Mouse (Mus musculus) cerebellum, postnatal 10 days (tissue): ENCODE data around the gene Prdm16.

ENCODE experiments used
- DNase-seq, 2 experiments: peaks; one replicate each; pipeline ENCODE4 v3.0.0; 2021; ENCODE audit warnings: mixed read lengths in 2 of 2

Prdm16 gene

DNA sequence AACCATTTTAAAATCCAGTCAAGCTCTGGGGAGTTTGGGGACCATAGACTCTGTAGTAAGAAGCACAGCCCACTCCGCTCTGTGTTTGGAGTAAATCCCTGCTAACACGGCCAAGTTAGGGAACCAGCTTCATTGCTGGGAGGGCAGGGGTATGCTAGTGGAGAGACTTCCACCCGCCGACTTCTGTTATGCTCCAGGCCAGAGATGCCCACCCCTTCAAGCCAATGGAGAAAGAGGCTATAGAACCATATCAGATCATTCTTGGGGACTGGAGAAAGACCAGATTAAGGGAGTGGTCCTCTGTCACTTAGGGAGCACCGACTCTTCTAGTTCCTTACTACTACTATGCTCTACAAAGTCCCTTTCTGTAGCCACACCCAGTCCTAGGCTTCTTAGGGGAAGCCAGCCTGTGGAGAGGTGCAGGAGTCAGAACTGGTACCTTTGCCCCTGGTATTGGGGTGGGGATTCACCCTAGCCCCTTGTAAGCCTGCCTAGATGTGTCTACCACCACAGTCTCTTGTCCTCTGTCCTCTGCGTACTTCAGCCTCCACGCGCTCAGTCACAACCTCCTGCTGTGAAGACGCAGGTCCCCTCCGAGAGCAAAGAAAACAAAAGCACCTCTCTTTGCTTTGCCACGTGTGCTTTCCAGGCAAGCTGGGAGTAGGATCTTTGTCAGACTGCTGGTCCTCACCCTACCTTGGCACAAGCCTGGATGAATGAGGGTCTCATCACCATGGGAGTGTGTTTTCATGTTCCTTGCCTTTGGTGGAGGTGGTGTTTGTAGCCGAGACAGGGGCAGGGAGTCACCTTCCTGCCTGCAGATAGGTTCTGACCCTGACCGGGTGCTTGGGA, 3.1 kb upstream of the Prdm16 start:
- no peak for DNase-seq

DNA sequence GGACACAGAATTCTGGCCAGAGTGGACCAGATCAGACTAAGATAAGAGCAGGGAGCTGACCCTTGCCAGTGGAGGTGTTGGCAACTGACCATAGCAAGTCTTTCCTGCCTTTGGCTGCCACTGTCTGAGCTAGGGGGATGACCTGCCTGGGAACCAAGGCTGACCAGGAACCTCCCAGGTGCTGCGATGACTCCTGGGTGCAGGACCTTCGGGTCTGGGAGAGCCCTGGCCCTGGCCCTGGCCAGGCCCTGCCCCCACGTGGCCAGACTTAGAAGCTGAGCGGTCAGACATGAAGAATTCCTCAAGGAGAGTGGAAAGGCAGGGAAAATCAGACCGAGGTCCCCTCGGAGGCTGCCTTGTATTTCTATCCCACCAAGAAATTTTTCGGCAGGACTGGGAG, 2.5 kb upstream of the Prdm16 start:
- no peak for DNase-seq

DNA sequence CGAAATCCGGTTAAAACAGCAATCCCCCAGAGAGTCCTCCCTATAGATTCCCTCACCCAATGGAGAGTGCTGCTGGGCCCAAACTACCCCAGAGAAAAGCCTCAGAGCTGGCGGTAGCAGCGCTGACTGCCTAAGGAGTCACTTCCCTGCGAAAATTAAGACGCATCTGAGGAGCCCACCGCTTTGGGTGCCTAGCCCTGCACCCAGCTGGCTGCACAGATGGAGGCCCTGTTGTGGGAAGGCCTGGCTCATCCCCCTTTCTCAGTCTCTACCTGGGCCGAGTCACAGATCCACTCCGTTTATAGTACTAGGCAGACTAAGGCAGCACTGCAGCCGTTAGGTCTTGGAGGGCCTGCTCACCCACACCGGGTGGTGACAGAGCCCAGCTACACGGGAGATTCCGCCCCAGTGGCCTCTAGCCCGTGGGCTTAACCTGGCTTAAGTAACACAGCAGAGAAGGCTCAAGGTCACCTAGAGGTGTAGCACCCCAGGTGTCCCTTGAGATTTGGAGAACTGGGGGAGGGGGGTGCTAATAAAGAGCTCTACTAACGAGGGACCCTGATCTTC, 1.7 kb upstream of the Prdm16 start:
- DNase-seq = no peak

DNA sequence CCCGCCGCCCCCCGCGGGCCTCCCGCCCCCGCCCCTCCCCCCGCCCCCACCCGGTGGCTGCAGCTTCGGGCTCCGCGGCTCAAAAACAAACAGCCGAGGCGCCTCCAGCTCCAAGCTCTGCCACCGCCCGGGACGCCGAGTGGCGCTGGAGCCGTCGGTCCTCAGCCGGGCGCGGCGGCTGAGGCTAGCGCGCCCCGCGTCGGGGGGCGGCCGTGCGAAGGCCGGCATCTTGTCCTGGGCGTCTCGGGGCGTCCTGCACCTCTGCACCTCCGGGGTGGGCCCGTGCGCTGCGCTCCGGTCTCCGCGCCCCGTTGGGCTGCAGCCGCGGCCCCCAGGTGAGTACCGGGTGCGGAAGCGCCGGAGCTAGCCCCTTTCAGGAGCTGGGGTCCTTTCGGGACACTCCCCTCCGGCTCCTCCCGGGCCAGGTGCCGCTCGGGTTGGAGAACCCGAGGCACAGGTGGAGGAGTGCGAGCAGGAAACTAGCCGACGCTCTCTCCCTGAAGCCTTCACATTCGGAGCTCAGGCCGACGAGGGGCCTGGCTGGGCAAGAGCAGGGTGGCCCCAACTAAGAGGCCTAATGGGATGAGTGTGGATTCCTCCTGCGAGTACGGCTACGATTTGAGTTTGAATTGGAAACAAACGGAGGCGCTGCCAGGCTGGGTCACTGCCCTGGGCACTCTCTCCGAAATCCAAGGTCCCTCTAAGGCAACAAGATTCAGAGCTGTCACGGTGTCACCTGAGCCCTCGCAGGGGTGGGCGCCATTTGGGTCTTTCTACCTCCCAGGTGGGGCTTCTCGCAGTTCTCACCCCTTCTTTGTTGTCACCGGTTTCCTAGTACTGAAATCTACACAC, 1.0 kb upstream of the Prdm16 start:
- peak in 1 of 2 experiments; percentile 36 for DNase-seq

DNA sequence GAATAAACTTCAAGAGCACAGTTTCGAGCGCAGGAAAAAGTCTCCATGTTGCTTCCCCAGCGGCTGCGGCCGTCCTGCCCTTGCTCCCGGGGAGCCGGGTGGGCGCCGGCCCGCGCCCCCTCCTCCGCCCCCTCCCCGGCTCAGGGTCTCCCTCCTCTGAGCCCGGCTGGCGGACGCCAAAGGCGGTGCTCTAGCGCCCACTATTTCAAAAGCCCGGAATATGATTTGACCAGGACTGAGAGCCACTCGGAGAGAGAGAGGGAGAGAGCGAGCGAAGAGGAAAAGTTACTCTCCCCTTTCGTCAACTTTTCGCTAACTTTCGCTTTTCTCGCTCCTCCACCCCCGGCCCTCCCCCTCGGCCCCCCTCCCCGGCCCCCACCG, 630 bp downstream of the Prdm16 start:
- peak; percentile 58 to 63 for DNase-seq

DNA sequence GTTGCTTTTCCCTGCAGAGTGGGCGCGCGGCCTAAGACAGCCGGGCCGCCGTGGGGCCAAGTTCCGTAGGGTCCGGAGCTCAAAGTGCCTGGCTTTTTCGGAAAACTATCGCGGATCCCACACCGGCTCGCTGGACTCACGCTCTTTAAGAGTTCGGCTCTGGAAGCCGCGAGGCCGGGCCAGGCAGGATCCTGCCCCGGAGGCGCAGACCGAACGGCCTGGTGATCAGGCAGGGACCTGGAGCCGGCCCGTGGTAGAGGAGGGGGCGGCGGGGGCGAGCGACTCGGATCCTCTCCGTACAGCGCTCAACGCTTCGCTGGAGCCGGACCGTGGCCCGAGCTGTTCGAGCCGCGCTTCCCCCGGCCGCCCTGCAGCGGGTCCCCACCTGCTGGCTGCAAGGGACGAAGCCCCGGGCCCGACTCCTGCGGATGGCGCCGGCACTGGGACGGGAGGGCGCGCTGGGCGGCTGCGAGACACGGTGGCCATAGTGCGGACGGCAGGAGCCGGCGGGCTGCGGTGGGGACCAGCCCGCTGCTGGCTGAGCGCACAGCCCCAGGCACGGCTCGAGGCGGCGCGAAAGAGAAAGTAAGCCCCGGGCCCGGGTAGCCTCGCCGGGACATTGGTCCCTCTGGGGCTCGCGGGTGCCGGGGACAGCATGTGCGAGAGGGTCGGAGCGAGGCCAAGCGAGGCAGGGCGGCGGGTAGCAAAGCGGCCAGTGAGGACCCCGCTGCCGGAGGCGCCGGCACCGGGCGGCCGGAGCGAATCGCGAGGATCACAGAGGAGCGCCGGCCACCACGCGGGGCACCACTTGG, 1.2 kb downstream of the Prdm16 start:
- peak; percentile 55 for DNase-seq

DNA sequence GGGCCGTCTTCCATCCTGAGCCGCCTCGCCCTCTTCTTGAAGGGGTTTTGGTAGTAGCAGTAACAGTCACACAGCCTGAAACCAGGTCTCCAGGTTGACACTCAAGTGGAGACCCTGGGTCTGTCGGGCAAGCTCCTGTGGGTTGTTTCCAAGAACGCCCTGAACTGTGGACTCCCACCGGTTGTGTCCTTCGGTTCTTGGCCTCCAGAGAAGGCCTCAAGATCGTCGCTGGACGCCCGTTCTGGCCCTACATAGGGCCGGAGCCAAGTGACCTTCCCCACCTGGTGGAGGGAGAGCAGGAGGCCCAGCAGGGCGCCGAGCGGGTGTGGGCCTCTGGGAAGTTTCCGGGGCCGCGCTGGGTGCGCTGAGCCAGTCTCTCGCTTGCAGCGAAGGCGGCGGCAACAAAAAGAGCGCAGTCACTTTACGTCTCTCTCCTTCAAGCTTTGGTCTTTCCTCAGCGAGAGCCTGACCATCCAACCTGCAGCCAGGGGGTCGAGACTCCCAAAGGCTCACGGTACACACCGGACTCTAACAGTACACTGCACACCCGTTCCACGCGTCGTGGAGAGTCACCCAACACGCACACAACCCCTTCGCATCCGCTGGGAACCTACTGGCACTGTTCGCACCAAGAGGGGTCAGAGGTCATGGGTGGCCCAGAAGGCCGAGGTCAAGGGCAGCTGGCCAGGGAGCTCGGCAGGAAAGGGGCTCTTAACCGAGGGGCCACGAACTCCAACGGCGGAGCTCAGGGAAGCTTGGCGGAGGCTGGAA, 2.0 kb downstream of the Prdm16 start:
- DNase-seq = peak in 1 of 2 experiments; percentile 39

DNA sequence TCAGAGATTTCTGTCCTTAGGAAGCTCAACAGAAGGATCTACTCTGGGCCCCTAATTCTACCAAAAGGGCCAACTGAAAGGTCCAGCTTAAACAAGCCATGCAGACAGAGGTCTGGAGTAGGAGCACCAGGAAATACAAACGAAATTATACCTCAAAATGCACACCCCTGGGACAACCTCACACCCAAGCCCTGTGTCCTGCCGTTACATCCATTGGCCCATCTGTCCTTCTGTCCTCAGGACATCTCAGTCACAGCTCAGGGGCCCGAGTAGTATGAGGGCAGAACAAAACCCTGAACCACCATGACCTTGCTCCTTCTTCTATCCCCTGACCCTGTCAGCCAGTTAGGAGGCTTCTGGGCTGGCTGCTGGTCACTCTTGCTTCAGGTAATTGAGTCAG, 2.7 kb downstream of the Prdm16 start:
- DNase-seq = no peak

DNA sequence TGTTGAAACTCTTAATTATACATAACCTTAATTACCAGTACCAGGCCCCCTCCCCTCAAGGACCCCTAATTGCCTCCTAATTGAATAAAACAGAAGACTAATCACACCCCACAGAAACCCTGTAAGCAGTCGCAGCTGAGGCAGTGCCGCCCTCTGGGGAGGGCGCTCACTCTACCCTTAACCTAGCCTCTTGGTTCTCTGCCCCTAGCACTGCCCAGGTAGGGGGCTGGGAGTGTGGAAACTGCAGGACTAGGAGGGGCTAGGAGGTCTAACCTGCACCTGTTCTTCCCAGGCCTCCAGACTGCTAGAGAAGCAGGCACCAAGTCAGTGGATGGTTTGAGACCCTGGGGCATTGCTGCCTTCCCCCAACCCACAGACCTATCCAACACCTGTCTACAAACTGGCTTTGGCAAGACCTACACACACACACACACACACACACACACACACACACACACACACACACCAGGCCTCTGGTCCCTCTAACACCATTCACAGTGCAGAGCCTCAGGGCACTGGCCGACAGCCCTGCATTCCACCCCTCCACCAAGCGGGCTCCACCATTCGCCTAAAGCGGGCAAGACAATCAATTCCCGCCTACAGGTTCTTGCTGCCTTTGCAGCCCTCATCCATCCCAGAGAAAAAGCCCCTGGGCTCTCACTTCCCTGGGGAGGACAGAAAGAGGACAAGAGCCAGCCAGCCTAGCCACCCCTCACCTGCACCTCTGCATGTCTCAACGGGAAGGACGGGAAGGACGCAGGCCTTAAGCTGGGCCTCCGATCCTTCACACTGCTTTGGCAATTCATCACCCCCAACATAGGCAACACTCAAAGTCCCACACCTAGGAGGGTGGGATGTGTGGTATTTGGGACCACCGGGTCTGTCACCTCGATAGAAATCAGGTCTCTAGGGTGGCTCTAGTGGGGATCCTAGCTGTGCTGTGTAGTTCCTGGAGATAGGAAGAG, 3.6 kb downstream of the Prdm16 start:
- no peak for DNase-seq

DNA sequence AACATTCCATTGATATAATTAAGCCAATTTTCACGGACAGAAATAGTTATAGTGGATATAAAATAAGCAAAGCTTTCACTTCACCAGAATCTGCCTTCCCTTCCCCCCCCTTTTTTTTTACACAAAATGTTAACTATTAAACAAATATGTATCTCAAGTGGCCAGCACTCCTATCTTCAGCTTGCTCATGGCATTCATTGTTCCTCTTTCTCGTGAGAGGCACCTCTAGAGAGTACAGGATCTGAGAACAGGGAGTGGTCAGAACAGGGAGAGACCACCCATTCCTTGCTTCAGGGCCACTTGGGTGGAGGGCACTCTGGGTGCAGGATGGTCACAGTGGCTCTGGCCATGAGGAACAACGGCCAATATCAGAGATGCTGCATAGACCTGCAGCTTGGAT, 5.9 kb downstream of the Prdm16 start:
- no peak for DNase-seq

DNA sequence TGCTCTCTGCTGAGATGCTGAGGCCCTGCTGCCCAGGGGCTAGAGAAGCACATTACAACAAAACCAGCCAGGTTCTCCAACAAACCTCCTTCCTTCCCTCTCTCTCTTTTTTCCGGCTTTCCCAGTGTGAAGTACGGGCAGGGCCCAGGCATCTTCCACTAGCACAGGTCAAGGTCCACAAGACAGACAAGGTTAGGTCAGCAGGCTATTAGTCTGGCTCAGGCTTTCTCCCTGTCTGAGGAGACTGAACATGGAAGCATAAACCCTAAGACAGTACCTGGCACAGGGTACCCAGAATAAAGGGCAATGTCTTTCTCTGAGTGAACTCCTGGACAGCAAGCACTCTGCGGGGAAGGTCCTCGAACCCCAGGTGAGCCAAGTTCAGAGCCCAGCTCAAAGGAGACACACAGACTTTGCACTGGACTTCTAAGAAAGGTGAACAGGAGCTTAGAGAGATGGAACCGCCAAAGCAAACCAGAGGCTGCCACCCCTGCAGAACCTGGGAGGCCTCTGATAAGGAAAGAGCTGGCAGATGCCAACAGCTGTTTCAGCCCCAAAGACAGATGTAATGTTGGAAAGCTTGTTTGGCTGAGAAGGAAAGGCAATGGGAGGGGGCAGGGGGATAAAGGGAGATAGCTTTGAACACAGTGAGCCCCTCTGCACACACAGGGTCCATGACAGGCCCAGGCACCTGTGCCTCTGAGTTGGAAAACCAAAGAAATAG, 9.1 kb downstream of the Prdm16 start:
- DNase-seq = no peak

DNA sequence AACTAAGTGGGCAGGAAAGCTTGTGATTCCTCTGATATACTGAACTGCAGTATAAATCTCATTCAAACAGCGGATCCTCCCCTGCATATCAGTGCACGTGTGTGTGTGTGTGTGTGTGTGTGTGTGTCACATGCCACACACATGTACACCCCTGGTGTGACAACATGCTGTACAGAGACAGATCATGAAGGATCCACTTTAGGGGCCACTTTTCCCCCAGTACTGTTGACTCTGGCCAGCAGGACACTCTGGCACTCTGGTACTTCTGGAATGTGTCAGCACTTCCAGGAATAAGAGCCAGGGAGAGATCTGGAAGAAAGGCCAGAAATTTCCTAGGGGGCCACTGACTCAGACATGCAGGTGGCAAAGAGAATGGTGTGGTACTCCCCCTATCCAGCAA, 10.4 kb downstream of the Prdm16 start:
- DNase-seq = no peak

DNA sequence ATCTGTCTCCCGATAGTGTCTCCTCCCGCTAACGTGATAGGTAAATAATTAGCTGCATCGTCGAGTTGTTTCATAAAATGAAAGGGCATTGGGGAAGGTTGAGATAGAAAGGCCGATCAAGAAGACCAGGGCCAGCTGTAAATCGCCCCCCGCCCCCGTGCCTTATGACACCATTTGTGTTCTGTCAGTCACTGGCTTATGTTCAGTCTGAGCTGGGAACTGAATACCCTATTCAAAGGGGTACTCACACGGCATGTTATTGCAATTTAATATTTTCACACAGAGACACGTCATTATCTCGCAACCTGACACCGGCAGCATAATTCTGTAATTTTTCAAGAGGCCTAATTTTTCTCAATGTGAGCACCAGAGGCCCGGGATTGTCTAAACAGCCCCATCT, 11.0 kb downstream of the Prdm16 start:
- no peak for DNase-seq

DNA sequence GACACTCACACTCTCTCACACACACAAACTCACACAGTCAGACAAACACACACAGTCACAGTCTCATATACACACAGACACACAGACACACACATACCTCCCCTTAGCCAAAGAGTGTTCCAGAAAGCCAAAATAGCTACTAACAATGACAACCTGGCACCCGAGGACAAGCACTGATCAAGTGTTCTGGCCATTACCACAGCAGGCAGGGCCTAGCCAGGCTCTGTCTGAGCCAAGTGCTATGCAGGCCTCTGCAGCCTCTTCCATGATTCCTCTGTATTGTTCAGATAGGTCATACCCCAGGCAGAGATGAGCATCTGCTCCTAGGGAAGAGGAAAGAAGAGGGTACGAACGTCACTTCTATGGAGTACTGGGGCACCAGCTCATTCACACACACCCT, 13.4 kb downstream of the Prdm16 start:
- no peak for DNase-seq

DNA sequence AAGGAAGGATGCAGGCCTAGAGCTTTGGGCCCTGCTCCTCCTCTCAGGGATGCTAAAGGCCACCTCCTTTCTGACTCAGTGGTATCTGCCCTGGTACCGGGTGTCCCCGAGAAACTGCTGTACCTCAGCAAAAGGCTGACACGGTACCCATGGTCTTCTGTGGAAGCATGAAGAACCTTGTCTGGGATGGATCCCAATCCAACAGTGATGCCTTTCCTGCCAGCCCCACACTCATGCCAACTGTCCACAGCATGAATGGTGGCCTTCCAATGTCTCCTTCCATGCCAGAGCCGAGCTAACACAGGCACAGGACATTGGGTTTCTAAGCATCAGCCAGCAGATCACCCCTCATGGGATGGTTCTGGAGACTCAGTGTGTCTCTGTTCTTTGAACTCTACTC, 14.2 kb downstream of the Prdm16 start:
- DNase-seq = peak; percentile 87 to 88

DNA sequence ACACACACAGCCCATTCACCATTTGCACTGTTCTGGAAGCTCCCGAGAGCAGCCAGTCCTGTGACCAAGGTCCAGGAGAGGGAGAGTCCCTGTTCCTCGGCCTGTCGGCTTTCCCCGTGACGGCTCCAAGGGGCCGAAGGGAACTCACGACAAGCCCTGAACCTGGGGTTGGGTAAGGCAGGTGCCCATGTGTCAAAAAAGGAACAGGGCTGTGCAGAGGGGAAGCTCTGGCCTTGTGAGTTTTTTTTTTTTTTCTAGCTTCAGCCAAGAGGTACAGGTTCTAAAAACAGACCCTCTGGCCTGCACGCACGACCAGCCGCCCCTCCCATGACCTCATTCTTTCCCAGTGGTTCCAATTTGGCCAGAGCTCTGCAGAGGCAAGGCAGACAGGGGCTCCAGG, 25.5 kb downstream of the Prdm16 start:
- DNase-seq = no peak

DNA sequence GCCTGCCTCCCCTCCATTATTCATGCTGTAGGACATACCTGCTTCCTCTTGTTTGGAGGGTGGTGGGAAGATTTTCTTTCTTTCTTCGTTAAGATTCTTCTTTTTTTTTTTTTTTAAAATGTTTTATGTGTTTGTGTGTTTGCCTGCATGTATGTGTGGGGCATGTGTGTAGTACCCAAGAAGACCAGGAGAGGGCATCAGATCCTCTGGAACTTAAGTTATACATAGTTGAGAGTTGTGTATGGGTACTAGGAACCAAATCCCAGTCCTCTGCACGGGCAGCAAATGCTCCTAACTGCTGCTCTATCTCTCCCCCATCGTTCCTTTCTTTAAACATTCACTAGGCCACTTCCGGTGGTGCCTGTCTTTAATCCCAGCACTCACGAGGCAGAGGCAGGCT, 28.9 kb downstream of the Prdm16 start:
- no peak for DNase-seq

DNA sequence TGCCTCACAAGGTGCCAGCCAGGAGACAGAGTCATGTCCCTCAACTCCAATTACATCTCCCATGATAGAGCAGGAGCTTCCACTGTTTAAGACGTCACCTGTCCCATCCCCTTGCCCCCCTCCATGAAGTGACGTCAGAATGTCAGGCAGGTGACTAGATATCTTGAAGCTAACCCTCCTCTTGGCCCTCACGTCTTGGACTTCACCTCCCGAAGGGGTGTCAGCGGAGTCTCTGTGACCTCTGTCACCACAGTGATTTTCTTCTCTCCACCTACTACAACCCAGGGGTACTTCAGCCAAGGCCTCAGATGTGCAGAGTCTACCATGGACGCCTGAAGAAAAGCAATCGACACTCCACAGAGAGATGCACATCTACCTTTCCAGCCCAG, 32.2 kb downstream of the Prdm16 start:
- no peak for DNase-seq

DNA sequence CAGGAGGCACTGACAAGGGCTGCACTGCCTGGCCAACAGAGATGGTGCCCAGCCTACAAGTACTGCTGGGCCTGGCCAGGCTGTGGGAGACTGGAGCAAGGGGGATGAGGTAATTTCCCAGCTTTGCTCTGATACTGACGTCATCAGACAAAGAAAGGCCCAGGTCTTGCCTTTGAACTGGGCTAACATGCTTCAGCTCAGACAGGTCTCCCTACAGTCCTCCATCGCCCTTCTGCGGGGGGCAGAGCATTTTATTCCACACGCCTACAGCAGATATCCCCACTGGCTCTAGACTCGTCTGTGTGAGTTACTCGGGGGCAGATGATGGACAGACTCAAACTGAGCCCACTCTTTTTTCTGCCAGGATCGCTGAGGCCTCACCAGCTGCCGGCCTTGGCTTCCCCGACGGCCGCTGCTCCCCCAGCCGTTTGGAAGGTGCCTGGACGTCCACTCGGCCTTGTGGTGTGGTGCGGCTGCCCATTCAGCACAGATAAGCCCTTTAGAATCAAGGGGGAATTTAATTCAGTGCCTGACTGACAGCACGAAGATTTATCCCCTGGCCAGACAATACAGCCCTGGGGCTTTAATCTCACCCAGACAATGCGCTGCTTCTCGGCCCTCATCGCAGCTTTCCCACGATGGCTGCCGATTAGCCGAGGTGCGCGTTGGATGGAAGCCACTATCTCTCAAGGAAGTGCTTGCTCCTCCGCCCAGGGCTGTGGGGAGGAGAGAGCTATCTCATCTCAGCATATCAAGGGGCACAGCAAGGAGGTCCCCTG, 32.8 kb downstream of the Prdm16 start:
- peak; percentile 63 to 67 for DNase-seq
